Mouse (Mus musculus) thymus, postnatal 0 days (tissue): ENCODE measurements at regions not wholly inside any gene's neighbourhood (a gene's known extent, or its start where the extent isn't known, plus 50 kb on each side); places are given as distances from the start of the nearest gene placed in this dataset.

ENCODE experiments used
- DNase-seq: peaks from one replicate; pipeline ENCODE4 v3.0.0-alpha.2; 2015; ENCODE audit warnings: low spot score

- DNase-seq: no peak
Measured at GRCm38 (mm10) chr5:16424745-16425144, 128.6 kb upstream of the Hgf start.

DNA sequence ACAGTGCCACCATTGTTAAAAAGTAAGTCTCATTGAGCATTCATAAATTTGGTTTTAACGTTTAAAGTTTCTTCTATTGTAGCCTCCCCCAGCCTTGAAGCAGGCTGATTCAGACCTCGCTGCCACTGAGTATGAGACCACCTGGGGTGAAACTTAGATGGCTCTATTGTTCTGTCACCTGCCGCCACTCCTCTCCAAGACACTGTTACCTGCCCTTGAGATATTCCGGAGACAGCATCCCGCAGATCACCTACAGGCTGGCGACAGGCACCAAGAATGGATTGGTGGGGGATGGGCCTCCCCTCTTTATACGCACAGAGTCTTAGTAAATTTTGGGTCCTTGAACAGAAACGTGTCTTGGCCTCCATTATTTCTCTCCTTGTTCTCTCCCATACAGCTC is 128.0 kb upstream of the Hgf start:
- no peak for DNase-seq

DNA sequence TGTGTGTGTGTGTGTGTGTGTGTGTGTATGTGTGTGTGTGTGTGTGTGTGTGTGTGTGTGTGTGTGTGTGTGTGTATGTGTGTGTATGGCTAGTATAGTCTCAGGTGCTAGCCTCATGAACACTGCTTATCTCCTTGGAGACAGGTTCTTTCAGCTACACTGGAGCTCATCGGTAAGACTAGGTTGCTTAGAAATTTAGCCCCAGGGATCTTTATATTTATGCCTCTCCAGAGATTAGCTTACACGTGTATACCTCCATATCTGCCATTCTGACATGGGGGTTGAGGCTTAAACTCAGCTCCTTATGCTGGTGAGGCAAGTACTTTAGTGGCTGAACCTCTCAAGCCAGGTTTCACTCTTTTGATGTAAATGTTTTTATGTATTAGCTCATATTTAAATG is 127.0 kb upstream of the Hgf start:
- no peak for DNase-seq

GRCm38 (mm10) chr5:16434586-16434985 is 118.7 kb upstream of the Hgf start:
- no peak for DNase-seq

- peak; percentile 62 for DNase-seq
Measured at GRCm38 (mm10) chr5:16445056-16445455, 108.2 kb upstream of the Hgf start.

DNA sequence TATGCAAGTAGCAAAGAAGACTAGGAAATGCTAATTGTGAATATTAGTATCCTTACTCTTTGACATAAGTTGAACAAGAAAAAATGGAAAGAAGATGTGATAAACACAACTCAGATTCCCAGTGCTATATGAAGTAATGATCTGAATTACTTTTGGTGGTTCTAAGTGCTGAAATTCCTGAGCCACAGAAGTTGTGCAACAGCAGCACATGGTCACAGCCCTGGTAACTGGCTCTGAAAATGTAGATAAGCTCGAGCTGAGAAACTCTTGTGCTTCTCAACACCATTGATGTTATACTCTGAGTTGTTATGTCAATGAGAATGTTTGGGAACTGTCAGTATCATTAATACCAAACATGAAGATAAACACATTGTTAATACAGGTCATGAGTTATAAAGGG is 106.3 kb upstream of the Hgf start:
- no peak for DNase-seq

DNA sequence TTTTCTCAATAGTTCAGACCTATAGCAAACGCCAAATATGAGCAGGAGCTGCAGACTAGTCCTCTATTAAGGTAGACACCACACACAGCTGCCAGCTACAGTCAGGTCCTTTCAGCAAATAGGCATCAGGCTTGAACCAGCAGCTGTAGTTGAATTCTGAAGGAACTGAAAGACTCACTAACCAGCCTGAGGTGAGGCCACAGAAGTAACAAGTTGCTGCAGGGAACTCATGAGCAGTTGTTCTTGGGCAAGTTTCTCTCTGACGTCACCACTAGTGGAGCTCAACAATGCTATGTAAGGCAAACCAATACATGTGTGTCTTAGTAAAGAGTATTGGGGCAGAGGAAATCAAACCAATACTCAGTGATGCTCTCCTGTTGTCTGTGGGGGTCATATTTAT is 91.5 kb upstream of the Hgf start:
- DNase-seq: no peak

- DNase-seq: no peak
Measured at GRCm38 (mm10) chr5:16466266-16466665, 87.0 kb upstream of the Hgf start.

- no peak for DNase-seq
Measured at GRCm38 (mm10) chr5:16468560-16468959, 84.7 kb upstream of the Hgf start.

DNA sequence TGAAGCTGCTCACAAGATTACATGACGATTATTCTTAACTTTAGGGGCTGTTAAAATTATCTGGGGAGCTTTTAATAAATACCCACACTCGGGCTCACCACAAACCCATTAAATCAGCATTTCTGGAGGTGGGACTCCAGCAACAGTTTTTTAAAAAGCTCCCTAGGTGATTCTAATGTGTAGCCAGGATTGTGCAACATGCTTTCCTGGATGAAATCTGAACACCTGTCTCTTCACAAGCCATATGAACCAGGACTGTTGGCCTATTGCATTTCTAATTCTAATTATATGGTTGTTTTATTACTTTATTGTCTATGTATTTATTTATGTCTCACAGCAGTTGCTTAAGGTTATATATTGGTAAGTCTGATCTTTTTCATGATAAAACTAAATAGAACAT is 84.1 kb upstream of the Hgf start:
- DNase-seq: no peak

DNA sequence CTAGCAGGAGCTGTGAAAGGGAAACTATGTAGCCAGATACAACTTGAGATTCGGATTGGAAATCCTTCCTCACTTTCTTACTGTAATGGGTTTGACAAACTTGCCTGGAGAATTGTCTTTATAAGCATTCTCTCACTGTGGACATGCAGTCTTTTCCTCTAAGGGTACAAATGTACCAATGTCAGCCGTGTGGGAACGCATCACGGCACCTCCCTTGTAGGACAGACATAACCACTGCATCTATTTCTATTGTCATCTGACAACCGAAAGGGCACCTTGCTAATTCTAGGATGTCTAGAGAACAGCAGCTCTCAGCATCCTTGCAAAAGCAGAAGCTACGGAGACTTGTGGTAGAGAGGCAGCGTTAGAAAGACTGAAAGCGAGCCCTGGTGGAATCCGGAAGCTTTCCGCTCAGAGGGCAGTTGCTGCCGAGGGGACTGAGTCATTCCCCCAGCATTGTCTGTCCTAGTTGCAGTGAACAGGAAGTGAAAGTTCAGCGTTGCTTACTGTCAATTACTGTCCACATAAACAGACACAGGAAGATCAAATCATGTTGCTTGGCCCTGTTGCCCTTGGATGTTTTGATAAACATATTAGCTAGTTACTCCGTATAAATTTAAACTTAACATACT is 83.5 kb upstream of the Hgf start:
- peak; percentile 57 for DNase-seq

DNA sequence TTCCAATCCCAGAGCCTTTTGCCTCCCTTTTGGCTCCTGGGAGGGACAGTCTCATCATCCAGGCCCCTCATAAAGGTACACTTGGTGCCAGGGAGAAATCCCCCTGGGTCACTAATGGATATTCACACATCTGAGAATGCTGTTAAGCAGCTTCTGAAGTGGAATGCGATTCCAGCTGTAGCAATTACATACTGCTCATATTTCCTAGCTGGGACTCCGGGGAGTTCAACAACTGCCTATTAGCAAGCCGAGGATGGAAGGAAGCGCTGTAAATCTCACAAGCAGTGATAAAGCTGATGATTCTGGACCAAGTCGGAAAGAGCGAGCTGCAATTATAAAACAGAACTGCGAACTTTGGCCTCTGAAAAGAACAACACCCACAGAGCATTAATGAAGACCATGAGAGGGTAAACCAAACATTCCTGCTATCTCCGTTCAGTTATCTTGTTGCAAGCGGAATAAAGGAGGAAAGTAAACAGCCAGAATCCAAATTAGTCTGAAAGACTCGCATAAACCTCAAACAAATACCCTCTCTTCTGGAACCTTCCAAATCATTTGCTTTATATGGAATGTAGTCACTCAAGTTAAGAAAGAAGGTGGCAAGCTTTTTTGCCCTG is 82.8 kb upstream of the Hgf start:
- DNase-seq: no peak

GRCm38 (mm10) chr5:16487969-16488368 is 65.3 kb upstream of the Hgf start:
- DNase-seq: no peak

DNA sequence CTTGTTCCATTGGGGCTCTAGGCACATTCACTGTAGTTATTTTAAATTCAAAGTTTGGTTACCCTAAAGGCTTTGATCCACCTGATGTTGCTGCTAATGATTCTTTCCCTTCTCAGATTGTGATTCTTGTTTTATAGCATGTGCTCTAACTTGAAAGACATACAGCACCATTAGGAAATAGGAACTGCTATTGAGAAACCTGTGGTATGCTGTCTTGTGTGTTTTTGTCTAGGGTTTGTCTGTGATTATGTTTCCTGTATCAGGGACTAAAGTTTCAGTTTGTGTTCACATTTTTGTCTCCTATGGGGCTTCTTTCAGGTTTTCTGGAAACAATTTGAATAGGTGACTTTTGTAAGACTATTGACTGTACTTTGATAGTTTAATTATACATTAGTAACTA is 63.5 kb upstream of the Hgf start:
- DNase-seq: no peak

GRCm38 (mm10) chr5:16499891-16500290 is 53.4 kb upstream of the Hgf start:
- DNase-seq: no peak
